Mouse (Mus musculus): ENCODE results near the gene Tmem95. TPM values are rescaled to one million over a fixed set of nuclear protein-coding genes. Genes with fewer than 3 reads are reported as not detected.
A peak's percentile ranks its signal among the peaks of the same experiment; 100 is the strongest.

The Tmem95 gene
- polyA plus RNA-seq, 2 experiments = not detected

DNA sequence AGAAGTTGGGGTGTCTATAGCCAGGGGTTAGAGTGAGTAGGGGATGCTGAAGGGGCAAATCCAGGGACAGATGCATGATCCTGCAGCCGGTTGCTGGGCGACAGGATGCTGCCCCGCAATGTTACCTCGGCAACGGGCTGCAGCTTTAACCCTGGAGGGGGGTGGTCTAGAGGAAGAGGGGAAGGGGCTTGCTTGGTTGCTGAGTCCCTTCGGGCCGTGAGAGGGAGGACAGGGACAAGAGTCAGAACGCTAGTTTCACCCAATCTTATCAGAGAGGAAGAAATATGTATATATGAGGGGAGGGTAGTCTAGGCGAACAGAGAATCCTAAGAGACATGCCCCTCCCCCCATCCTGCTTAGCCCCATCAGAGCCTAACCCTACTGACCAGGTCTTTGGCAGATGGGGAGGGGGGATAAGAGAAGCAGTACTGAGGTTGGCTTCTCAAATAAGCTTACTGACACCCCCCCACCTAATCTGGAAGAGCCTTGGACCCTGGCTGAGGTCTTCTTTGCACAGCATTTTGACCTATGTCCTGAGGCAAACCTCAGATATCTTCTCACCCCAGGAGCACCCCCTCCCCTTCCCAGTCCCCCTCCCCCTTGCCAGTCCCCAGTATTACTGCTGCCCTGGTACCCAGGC lies 42.4 kb downstream of the Tmem95 start:
- H3K27ac ChIP-seq = no peak overlapping the region
- DNase-seq (ENCODE audit: low read depth in 3 of 3, low spot score in 3 of 3) (no peak), ATAC-seq (ENCODE audit: insufficient read depth) (no peak)
- 15% methylated on average over 9 of the region's 9 CpGs for WGBS (ENCODE audit: insufficient replicate concordance)
- peaks cover 14 to 25% of the 10 kb centered on the region in 2 experiments for H3K4me1 ChIP-seq (replicated peaks; ENCODE audit: control insufficient read depth in 2 of 2, insufficient read depth in 2 of 2, low read length in 1 of 2)
- H3K9me3 ChIP-seq (ENCODE audit: control insufficient read depth, low read length) = no peaks in the 10 kb centered on the region
- no peak overlapping the region for H3K4me3 ChIP-seq (ENCODE audit: insufficient read depth in 1 of 2, low read depth in 2 of 2, low read length in 2 of 2)
- no peak for TF ChIP-seq CTCF (IDR thresholded peaks at IDR 0.05; ENCODE audit: low read depth)
- TF ChIP-seq EP300 (IDR thresholded peaks at IDR 0.05; ENCODE audit: low read depth) = no peak
- H3K4me2 ChIP-seq (ENCODE audit: low read depth) = no peak overlapping the region
- no peak overlapping the region for H3K9ac ChIP-seq (replicated peaks)
- H3K27me3 ChIP-seq (ENCODE audit: control insufficient read depth, insufficient read depth, low read length) = peaks cover 44% of the 10 kb centered on the region
- H3K36me3 ChIP-seq (replicated peaks; ENCODE audit: control insufficient read depth, insufficient read depth, low read depth) = no peaks in the 10 kb centered on the region

DNA sequence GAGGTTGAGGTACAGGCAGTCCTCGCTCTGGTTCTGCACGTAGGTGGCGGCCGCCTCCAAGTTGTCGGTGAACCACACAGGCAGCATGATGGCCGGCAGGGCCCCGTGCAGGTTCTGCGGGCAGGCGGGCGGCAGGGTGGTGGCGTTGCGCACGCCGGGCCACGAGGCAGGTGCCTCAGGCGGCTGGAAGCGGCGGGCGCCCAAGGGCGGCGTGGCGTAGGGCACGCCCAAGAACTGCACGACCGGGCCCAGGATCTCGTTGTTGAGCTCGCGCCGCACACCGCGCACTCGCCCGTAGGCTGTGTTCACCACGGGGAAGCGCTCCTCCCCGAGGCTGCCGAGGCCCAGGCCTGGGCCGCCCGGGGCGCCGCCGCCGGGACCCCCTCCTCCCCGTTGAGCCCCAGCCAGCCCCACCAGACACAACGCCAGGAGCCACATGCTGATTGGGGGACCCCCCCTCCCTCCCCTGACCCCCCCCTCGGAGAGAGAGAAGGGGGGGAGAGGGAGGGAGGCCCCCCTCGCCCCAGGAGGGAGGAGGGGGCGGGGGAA lies 43.7 kb downstream of the Tmem95 start:
- H3K27me3 ChIP-seq (ENCODE audit: control insufficient read depth, insufficient read depth, low read length) = peaks cover 44% of the 10 kb centered on the region
- WGBS (ENCODE audit: insufficient replicate concordance) = 3% methylated on average over 39 of the region's 48 CpGs
- ATAC-seq (ENCODE audit: insufficient read depth) (peak; percentile 7; the same call in 1 of the 2 replicates), DNase-seq (ENCODE audit: low read depth in 3 of 3, low spot score in 3 of 3) (no peak)
- peaks cover 10 to 19% of the 10 kb centered on the region in 2 experiments for H3K4me1 ChIP-seq (replicated peaks; ENCODE audit: control insufficient read depth in 2 of 2, insufficient read depth in 2 of 2, low read length in 1 of 2)
- H3K9ac ChIP-seq (replicated peaks) = peak overlapping the region; percentile 61
- H3K36me3 ChIP-seq (replicated peaks; ENCODE audit: control insufficient read depth, insufficient read depth, low read depth) = no peaks in the 10 kb centered on the region
- peak overlapping the region; percentile 79 for H3K4me2 ChIP-seq (ENCODE audit: low read depth)
- H3K27ac ChIP-seq = no peak overlapping the region
- TF ChIP-seq CTCF (IDR thresholded peaks at IDR 0.05; ENCODE audit: low read depth) = no peak
- TF ChIP-seq EP300 (IDR thresholded peaks at IDR 0.05; ENCODE audit: low read depth) = no peak
- peak overlapping the region; percentile 10 to 42; a peak in 3 of 4 replicates for H3K4me3 ChIP-seq (ENCODE audit: insufficient read depth in 1 of 2, low read depth in 2 of 2, low read length in 2 of 2)
- no peaks in the 10 kb centered on the region for H3K9me3 ChIP-seq (ENCODE audit: control insufficient read depth, low read length)

DNA sequence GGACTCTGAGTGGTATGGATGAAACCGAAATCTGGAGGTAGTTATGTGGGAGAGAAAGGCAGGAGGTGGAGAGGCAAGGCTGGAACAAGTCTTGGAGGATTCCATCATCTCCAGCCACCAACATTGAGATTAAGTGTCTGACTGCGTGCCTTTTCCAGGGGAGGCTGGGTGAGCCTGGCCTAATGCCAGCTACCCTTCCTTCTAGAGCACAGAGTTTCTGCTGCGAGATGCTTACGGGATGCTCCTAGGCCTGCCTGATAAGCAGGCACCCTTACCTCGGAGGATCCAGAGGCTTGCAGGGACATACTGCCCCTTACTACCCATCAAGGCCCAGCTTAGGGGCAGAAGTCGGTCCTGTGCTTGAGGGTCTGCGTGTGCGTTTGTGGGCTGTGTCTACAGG lies 44.3 kb downstream of the Tmem95 start:
- DNase-seq (ENCODE audit: low read depth in 3 of 3, low spot score in 3 of 3) = no peak
- H3K36me3 ChIP-seq (replicated peaks; ENCODE audit: control insufficient read depth, insufficient read depth, low read depth) = no peaks in the 10 kb centered on the region
- ATAC-seq (ENCODE audit: insufficient read depth) = no peak
- H3K27ac ChIP-seq = no peak overlapping the region
- H3K4me1 ChIP-seq (replicated peaks; ENCODE audit: control insufficient read depth in 2 of 2, insufficient read depth in 2 of 2, low read length in 1 of 2) = peaks cover 7 to 17% of the 10 kb centered on the region in 2 experiments
- peak overlapping the region; percentile 41 for H3K9ac ChIP-seq (replicated peaks)
- no peaks in the 10 kb centered on the region for H3K9me3 ChIP-seq (ENCODE audit: control insufficient read depth, low read length)
- WGBS (ENCODE audit: insufficient replicate concordance) = 32% methylated on average over 8 of the region's 8 CpGs
- H3K27me3 ChIP-seq (ENCODE audit: control insufficient read depth, insufficient read depth, low read length) = peaks cover 44% of the 10 kb centered on the region
- H3K4me2 ChIP-seq (ENCODE audit: low read depth) = peak overlapping the region; percentile 79
- peak overlapping the region; percentile 10 to 42; a peak in 3 of 4 replicates for H3K4me3 ChIP-seq (ENCODE audit: insufficient read depth in 1 of 2, low read depth in 2 of 2, low read length in 2 of 2)
- TF ChIP-seq EP300 (IDR thresholded peaks at IDR 0.05; ENCODE audit: low read depth) (no peak), CTCF (IDR thresholded peaks at IDR 0.05; ENCODE audit: low read depth) (no peak)

DNA sequence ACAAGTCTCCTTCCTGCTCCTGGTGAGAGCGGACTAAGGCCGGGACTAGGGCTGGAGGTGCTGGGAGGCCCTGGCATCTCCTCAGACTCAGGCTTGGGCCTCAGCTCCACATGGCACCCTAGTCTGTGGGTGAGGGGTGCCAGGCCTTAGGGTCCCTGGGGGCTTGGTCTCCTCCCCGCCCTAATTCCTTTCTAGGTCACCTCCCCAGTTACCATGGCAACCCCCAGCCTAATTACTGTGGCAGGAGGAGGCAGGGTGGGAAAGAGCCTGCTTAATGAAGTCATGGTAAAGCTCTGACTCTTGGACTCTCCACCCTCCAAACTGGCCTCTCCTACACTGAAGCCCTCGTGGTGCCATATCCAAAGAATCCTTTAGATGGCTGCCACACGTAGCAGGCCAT lies 49.0 kb downstream of the Tmem95 start:
- WGBS (ENCODE audit: insufficient replicate concordance) = 62% methylated on average over 5 of the region's 5 CpGs
- Histone ChIP-seq H3K27me3 (ENCODE audit: control insufficient read depth, insufficient read depth, low read length) (peaks cover 7% of the 10 kb centered on the region), H3K4me2 (ENCODE audit: low read depth) (no peak overlapping the region), H3K4me1 (replicated peaks; ENCODE audit: control insufficient read depth in 2 of 2, insufficient read depth in 2 of 2, low read length in 1 of 2) (peaks cover 4 to 6% of the 10 kb centered on the region in 2 experiments; a peak in 3 of 4 replicates), H3K27ac (no peak overlapping the region), H3K9ac (replicated peaks) (no peak overlapping the region), H3K4me3 (ENCODE audit: insufficient read depth in 1 of 2, low read depth in 2 of 2, low read length in 2 of 2) (no peak overlapping the region), H3K36me3 (replicated peaks; ENCODE audit: control insufficient read depth, insufficient read depth, low read depth) (no peaks in the 10 kb centered on the region), H3K9me3 (ENCODE audit: control insufficient read depth, low read length) (no peaks in the 10 kb centered on the region)
- DNase-seq (ENCODE audit: low read depth in 3 of 3, low spot score in 3 of 3) (no peak), ATAC-seq (ENCODE audit: insufficient read depth) (no peak)
- no peak for TF ChIP-seq CTCF (IDR thresholded peaks at IDR 0.05; ENCODE audit: low read depth)
- TF ChIP-seq EP300 (IDR thresholded peaks at IDR 0.05; ENCODE audit: low read depth) = no peak

Small RNA genes lying within 50 kb of the gene (microRNA-seq; reads per million reads assigned to microRNA genes)
- gene Mir6924 = not detected

Other genes with a start within 250 kb of the Tmem95 start
Only the 30 nearest of the 40 such genes appear.
- 14.3 and 16.0 TPM in 2 replicates for gene Polr2a, start 119.4 kb downstream of the Tmem95 start, polyA plus RNA-seq (2012; rRNA removed)
- 19.5 and 22.4 TPM in 2 replicates for gene Polr2a, start 119.4 kb downstream of the Tmem95 start, polyA plus RNA-seq (2014; fragmentation: Nextera tagmentation; extraction: Ambion mirVana)
- not detected in 2 replicates for gene Slc35g3, start 116.0 kb downstream of the Tmem95 start, polyA plus RNA-seq (2012; rRNA removed)
- gene Slc35g3, start 116.0 kb downstream of the Tmem95 start, polyA plus RNA-seq (2014; fragmentation: Nextera tagmentation; extraction: Ambion mirVana) = not detected in 2 replicates
- 1.4 and 1.5 TPM in 2 replicates for gene Zbtb4, start 112.1 kb downstream of the Tmem95 start, polyA plus RNA-seq (2012; rRNA removed)
- 0.45 and 0.58 TPM in 2 replicates for gene Zbtb4, start 112.1 kb downstream of the Tmem95 start, polyA plus RNA-seq (2014; fragmentation: Nextera tagmentation; extraction: Ambion mirVana)
- gene Chrnb1, start 82.1 kb downstream of the Tmem95 start, polyA plus RNA-seq (2012; rRNA removed) = 0.44 and 0.58 TPM in 2 replicates
- 0.32 and 0.33 TPM in 2 replicates for gene Chrnb1, start 82.1 kb downstream of the Tmem95 start, polyA plus RNA-seq (2014; fragmentation: Nextera tagmentation; extraction: Ambion mirVana)
- gene Fgf11, start 76.2 kb downstream of the Tmem95 start, polyA plus RNA-seq (2012; rRNA removed) = 0.41 and 0.42 TPM in 2 replicates
- 0.06 and 0.13 TPM in 2 replicates for gene Fgf11, start 76.2 kb downstream of the Tmem95 start, polyA plus RNA-seq (2014; fragmentation: Nextera tagmentation; extraction: Ambion mirVana)
- gene Tmem102, start 72.4 kb downstream of the Tmem95 start, polyA plus RNA-seq (2012; rRNA removed) = 0.25 TPM in 2 replicates
- gene Tmem102, start 72.4 kb downstream of the Tmem95 start, polyA plus RNA-seq (2014; fragmentation: Nextera tagmentation; extraction: Ambion mirVana) = 0.57 and 0.80 TPM in 2 replicates
- not detected in 2 replicates for gene Gm39566, start 62.7 kb downstream of the Tmem95 start, polyA plus RNA-seq (2012; rRNA removed)
- gene Gm39566, start 62.7 kb downstream of the Tmem95 start, polyA plus RNA-seq (2014; fragmentation: Nextera tagmentation; extraction: Ambion mirVana) = not detected in 2 replicates
- gene Spem2, start 59.6 kb downstream of the Tmem95 start, polyA plus RNA-seq (2012; rRNA removed) = not detected in 2 replicates
- not detected in 2 replicates for gene Spem2, start 59.6 kb downstream of the Tmem95 start, polyA plus RNA-seq (2014; fragmentation: Nextera tagmentation; extraction: Ambion mirVana)
- gene Spem1, start 55.8 kb downstream of the Tmem95 start, polyA plus RNA-seq (2012; rRNA removed) = not detected in 2 replicates
- gene Spem1, start 55.8 kb downstream of the Tmem95 start, polyA plus RNA-seq (2014; fragmentation: Nextera tagmentation; extraction: Ambion mirVana) = not detected in 2 replicates
- 2.0 and 2.2 TPM in 2 replicates for gene Nlgn2, start 40.2 kb downstream of the Tmem95 start, polyA plus RNA-seq (2012; rRNA removed)
- gene Nlgn2, start 40.2 kb downstream of the Tmem95 start, polyA plus RNA-seq (2014; fragmentation: Nextera tagmentation; extraction: Ambion mirVana) = 0.48 and 0.76 TPM in 2 replicates
- gene Tmem256, start 39.5 kb downstream of the Tmem95 start, polyA plus RNA-seq (2012; rRNA removed) = 143 and 197 TPM in 2 replicates
- gene Tmem256, start 39.5 kb downstream of the Tmem95 start, polyA plus RNA-seq (2014; fragmentation: Nextera tagmentation; extraction: Ambion mirVana) = 384 and 393 TPM in 2 replicates
- gene Plscr3, start 31.6 kb downstream of the Tmem95 start, polyA plus RNA-seq (2012; rRNA removed) = 18.0 and 20.0 TPM in 2 replicates
- 22.8 and 25.0 TPM in 2 replicates for gene Plscr3, start 31.6 kb downstream of the Tmem95 start, polyA plus RNA-seq (2014; fragmentation: Nextera tagmentation; extraction: Ambion mirVana)
- 1.2 TPM in 2 replicates for gene Tnk1, start 19.3 kb downstream of the Tmem95 start, polyA plus RNA-seq (2012; rRNA removed)
- gene Tnk1, start 19.3 kb downstream of the Tmem95 start, polyA plus RNA-seq (2014; fragmentation: Nextera tagmentation; extraction: Ambion mirVana) = 0.43 and 0.80 TPM in 2 replicates
- gene Kctd11, start 3.4 kb upstream of the Tmem95 start, polyA plus RNA-seq (2012; rRNA removed) = 0.93 TPM in 2 replicates
- gene Kctd11, start 3.4 kb upstream of the Tmem95 start, polyA plus RNA-seq (2014; fragmentation: Nextera tagmentation; extraction: Ambion mirVana) = 0.53 and 1.00 TPM in 2 replicates
- gene Acap1, start 17.5 kb upstream of the Tmem95 start, polyA plus RNA-seq (2012; rRNA removed) = 2.7 and 2.8 TPM in 2 replicates
- 2.9 and 3.3 TPM in 2 replicates for gene Acap1, start 17.5 kb upstream of the Tmem95 start, polyA plus RNA-seq (2014; fragmentation: Nextera tagmentation; extraction: Ambion mirVana)
- gene 2810408A11Rik, start 23.0 kb upstream of the Tmem95 start, polyA plus RNA-seq (2012; rRNA removed) = 0.40 and 0.48 TPM in 2 replicates
- 0.93 and 1.7 TPM in 2 replicates for gene 2810408A11Rik, start 23.0 kb upstream of the Tmem95 start, polyA plus RNA-seq (2014; fragmentation: Nextera tagmentation; extraction: Ambion mirVana)
- 13.1 and 20.5 TPM in 2 replicates for gene Neurl4, start 23.1 kb upstream of the Tmem95 start, polyA plus RNA-seq (2012; rRNA removed)
- gene Neurl4, start 23.1 kb upstream of the Tmem95 start, polyA plus RNA-seq (2014; fragmentation: Nextera tagmentation; extraction: Ambion mirVana) = 2.5 and 3.4 TPM in 2 replicates
- 79.5 and 93.1 TPM in 2 replicates for gene Gps2, start 35.9 kb upstream of the Tmem95 start, polyA plus RNA-seq (2012; rRNA removed)
- gene Gps2, start 35.9 kb upstream of the Tmem95 start, polyA plus RNA-seq (2014; fragmentation: Nextera tagmentation; extraction: Ambion mirVana) = 82.7 and 91.2 TPM in 2 replicates
- gene Eif5a, start 43.9 kb upstream of the Tmem95 start, polyA plus RNA-seq (2012; rRNA removed) = 652 and 846 TPM in 2 replicates
- gene Eif5a, start 43.9 kb upstream of the Tmem95 start, polyA plus RNA-seq (2014; fragmentation: Nextera tagmentation; extraction: Ambion mirVana) = 1,316 and 1,415 TPM in 2 replicates
- gene Ybx2, start 57.8 kb upstream of the Tmem95 start, polyA plus RNA-seq (2012; rRNA removed) = 0.57 and 0.58 TPM in 2 replicates
- 0.23 TPM in 1 of 2 replicates, not detected in the other for gene Ybx2, start 57.8 kb upstream of the Tmem95 start, polyA plus RNA-seq (2014; fragmentation: Nextera tagmentation; extraction: Ambion mirVana)
- 17.0 and 17.4 TPM in 2 replicates for gene Slc2a4, start 70.2 kb upstream of the Tmem95 start, polyA plus RNA-seq (2012; rRNA removed)
- 12.6 and 14.0 TPM in 2 replicates for gene Slc2a4, start 70.2 kb upstream of the Tmem95 start, polyA plus RNA-seq (2014; fragmentation: Nextera tagmentation; extraction: Ambion mirVana)
- 2.0 and 4.0 TPM in 2 replicates for gene Cldn7, start 86.8 kb upstream of the Tmem95 start, polyA plus RNA-seq (2012; rRNA removed)
- gene Cldn7, start 86.8 kb upstream of the Tmem95 start, polyA plus RNA-seq (2014; fragmentation: Nextera tagmentation; extraction: Ambion mirVana) = 2.2 TPM in 2 replicates
- 23.6 and 32.3 TPM in 2 replicates for gene Ctdnep1, start 103.1 kb upstream of the Tmem95 start, polyA plus RNA-seq (2012; rRNA removed)
- gene Ctdnep1, start 103.1 kb upstream of the Tmem95 start, polyA plus RNA-seq (2014; fragmentation: Nextera tagmentation; extraction: Ambion mirVana) = 9.7 and 10.7 TPM in 2 replicates
- gene Elp5, start 104.5 kb upstream of the Tmem95 start, polyA plus RNA-seq (2012; rRNA removed) = 44.0 and 46.1 TPM in 2 replicates
- 70.2 and 74.0 TPM in 2 replicates for gene Elp5, start 104.5 kb upstream of the Tmem95 start, polyA plus RNA-seq (2014; fragmentation: Nextera tagmentation; extraction: Ambion mirVana)
- 134 and 140 TPM in 2 replicates for gene Gabarap, start 113.1 kb upstream of the Tmem95 start, polyA plus RNA-seq (2012; rRNA removed)
- gene Gabarap, start 113.1 kb upstream of the Tmem95 start, polyA plus RNA-seq (2014; fragmentation: Nextera tagmentation; extraction: Ambion mirVana) = 296 and 300 TPM in 2 replicates
- 10.8 and 14.8 TPM in 2 replicates for gene Phf23, start 117.8 kb upstream of the Tmem95 start, polyA plus RNA-seq (2012; rRNA removed)
- gene Phf23, start 117.8 kb upstream of the Tmem95 start, polyA plus RNA-seq (2014; fragmentation: Nextera tagmentation; extraction: Ambion mirVana) = 11.9 and 12.1 TPM in 2 replicates
- 4.2 and 4.6 TPM in 2 replicates for gene Dvl2, start 122.6 kb upstream of the Tmem95 start, polyA plus RNA-seq (2012; rRNA removed)
- gene Dvl2, start 122.6 kb upstream of the Tmem95 start, polyA plus RNA-seq (2014; fragmentation: Nextera tagmentation; extraction: Ambion mirVana) = 3.4 and 4.2 TPM in 2 replicates
- 27.8 and 40.6 TPM in 2 replicates for gene Acadvl, start 137.4 kb upstream of the Tmem95 start, polyA plus RNA-seq (2012; rRNA removed)
- 84.1 and 98.1 TPM in 2 replicates for gene Acadvl, start 137.4 kb upstream of the Tmem95 start, polyA plus RNA-seq (2014; fragmentation: Nextera tagmentation; extraction: Ambion mirVana)
- 1.5 and 1.9 TPM in 2 replicates for gene Dlg4, start 138.9 kb upstream of the Tmem95 start, polyA plus RNA-seq (2012; rRNA removed)
- 0.33 and 0.54 TPM in 2 replicates for gene Dlg4, start 138.9 kb upstream of the Tmem95 start, polyA plus RNA-seq (2014; fragmentation: Nextera tagmentation; extraction: Ambion mirVana)
- 1.3 TPM in 2 replicates for gene Asgr1, start 176.1 kb upstream of the Tmem95 start, polyA plus RNA-seq (2012; rRNA removed)
- 2.6 and 4.1 TPM in 2 replicates for gene Asgr1, start 176.1 kb upstream of the Tmem95 start, polyA plus RNA-seq (2014; fragmentation: Nextera tagmentation; extraction: Ambion mirVana)

Measured in liver, embryonic 14.5 days (tissue).